Mouse (Mus musculus): ENCODE results near the gene Ect2l. TPM values are rescaled to one million over a fixed set of nuclear protein-coding genes. Genes with fewer than 3 reads are reported as not detected.

Gene Ect2l
- polyA plus RNA-seq, 1 experiment from 2014 or later = not detected

DNA sequence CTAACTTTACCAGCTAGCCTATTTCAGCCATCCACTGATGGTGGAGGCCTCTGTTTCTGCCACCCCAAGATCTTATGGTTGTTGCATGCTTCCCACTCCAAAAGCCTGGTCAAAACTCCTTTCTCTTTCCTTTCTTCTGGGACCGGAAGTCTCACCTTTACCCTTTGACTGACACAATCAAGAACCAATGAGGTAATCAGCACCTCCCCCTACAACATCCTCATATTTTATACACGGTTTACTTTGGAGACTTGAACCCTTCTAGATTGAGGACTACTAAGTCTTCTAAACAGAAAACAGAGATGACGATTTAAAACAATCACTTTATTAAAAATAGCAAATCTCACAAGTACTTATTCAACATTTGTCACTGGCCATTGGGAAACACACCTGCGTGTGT is 2.7 kb upstream of the Ect2l start:
- Histone ChIP-seq H3K4me2 (no peak overlapping the region), H3K4me3 (replicated peaks) (no peak overlapping the region), H3K4me1 (replicated peaks) (peaks cover 4% of the 10 kb centered on the region), H3K9me3 (replicated peaks) (no peaks in the 10 kb centered on the region), H3K27me3 (no peaks in the 10 kb centered on the region), H3K9ac (no peak overlapping the region), H3K36me3 (replicated peaks) (no peaks in the 10 kb centered on the region), H3K27ac (replicated peaks) (no peak overlapping the region)
- WGBS (ENCODE audit: insufficient replicate concordance) = 59% methylated on average over 4 of the region's 4 CpGs
- no peak for ATAC-seq (ENCODE audit: insufficient read depth)

DNA sequence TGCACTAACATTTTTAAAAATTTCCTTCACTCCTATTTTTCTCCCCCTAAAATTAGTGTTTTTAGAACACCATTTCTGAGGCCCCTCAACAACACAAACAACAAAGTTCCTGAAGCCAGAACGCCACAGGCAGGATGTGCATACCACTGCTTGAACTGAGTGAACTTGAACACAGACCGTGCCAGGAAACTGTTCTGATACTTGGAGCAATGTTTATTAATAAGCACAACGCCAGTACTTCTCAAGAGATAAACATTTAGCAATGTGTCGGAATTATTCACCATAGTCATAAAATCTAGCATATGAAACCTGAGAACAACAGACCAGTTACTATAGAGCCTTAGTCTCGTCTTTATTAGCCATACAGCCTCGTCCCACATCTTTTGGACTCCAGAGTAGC is 571 bp downstream of the Ect2l start:
- 53% methylated on average over 6 of the region's 6 CpGs for WGBS (ENCODE audit: insufficient replicate concordance)
- no peaks in the 10 kb centered on the region for H3K27me3 ChIP-seq
- H3K4me2 ChIP-seq = no peak overlapping the region
- no peak overlapping the region for H3K4me3 ChIP-seq (replicated peaks)
- H3K36me3 ChIP-seq (replicated peaks) = no peaks in the 10 kb centered on the region
- H3K9me3 ChIP-seq (replicated peaks) = no peaks in the 10 kb centered on the region
- no peak overlapping the region for H3K27ac ChIP-seq (replicated peaks)
- no peak for ATAC-seq (ENCODE audit: insufficient read depth)
- no peak overlapping the region for H3K9ac ChIP-seq
- H3K4me1 ChIP-seq (replicated peaks) = peaks cover 4% of the 10 kb centered on the region

DNA sequence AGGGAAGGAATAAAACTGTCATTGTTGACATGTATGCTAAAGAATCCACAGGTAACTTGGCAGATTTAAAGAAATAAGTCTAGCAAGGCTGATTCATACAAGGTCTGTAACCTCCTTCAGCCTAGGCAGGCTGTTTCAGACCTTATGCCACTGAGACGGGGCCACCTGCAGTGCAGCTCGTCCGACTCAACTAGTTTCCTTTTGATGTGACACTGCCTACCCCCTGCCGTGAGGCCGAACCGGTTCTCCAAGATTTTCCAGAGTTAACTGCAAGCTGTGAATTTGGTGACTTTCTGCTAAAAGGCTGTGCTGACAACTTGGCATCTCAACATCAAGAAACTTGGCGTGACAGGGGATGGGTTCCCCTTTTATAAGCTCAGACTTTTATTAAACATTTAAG is 6.6 kb downstream of the Ect2l start:
- Histone ChIP-seq H3K4me3 (replicated peaks) (no peak overlapping the region), H3K9ac (no peak overlapping the region), H3K36me3 (replicated peaks) (no peaks in the 10 kb centered on the region), H3K27me3 (no peaks in the 10 kb centered on the region), H3K9me3 (replicated peaks) (no peaks in the 10 kb centered on the region), H3K4me1 (replicated peaks) (no peaks in the 10 kb centered on the region), H3K4me2 (no peak overlapping the region), H3K27ac (replicated peaks) (no peak overlapping the region)
- no peak for ATAC-seq (ENCODE audit: insufficient read depth)
- WGBS (ENCODE audit: insufficient replicate concordance) = 31% methylated on average over 7 of the region's 7 CpGs

DNA sequence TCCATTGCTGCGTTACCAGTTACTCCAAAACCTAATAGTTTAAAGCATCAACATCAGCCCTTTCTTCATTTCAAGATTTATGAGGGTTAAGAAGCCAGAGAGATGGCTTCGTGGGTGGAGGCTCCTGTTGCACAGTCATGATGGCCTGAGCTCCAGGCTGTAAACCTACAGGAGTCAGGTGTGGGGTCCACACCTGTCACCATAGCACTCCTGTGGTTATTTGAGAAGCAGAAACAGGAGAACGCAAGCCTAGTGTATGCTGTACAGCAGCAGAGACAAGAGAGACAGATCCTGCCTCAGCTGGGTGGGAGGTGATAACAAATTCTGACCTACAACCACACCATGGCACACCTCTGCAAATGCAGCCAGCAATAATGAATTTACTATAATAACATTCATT is 8.3 kb downstream of the Ect2l start:
- no peaks in the 10 kb centered on the region for H3K27me3 ChIP-seq
- H3K9me3 ChIP-seq (replicated peaks) = no peaks in the 10 kb centered on the region
- no peak overlapping the region for H3K4me2 ChIP-seq
- H3K27ac ChIP-seq (replicated peaks) = no peak overlapping the region
- 61% methylated on average over 3 of the region's 3 CpGs for WGBS (ENCODE audit: insufficient replicate concordance)
- no peaks in the 10 kb centered on the region for H3K4me1 ChIP-seq (replicated peaks)
- no peak for ATAC-seq (ENCODE audit: insufficient read depth)
- no peaks in the 10 kb centered on the region for H3K36me3 ChIP-seq (replicated peaks)
- no peak overlapping the region for H3K9ac ChIP-seq
- H3K4me3 ChIP-seq (replicated peaks) = no peak overlapping the region

DNA sequence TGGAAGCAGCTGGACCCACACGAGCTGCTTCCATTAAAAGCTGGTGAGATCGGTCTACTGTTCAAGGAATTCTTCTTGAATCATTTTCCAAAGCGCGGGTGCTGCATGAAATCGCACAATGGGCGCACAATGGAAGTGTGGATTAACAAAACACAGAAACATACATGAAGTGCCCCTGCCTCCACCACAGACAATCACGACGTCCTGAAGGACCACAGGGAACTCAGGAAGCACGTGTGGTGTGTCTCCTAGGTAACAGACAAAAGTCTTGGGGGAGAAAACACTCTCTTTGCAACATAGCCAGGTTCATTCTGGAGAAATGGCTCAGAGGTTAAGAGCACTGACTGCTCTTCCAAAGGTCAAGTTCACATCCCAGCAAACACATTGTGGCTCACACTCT is 10.0 kb downstream of the Ect2l start:
- no peak overlapping the region for H3K4me2 ChIP-seq
- 64% methylated on average over 9 of the region's 9 CpGs for WGBS (ENCODE audit: insufficient replicate concordance)
- no peaks in the 10 kb centered on the region for H3K27me3 ChIP-seq
- H3K36me3 ChIP-seq (replicated peaks) = no peaks in the 10 kb centered on the region
- H3K27ac ChIP-seq (replicated peaks) = no peak overlapping the region
- H3K9me3 ChIP-seq (replicated peaks) = no peaks in the 10 kb centered on the region
- H3K4me3 ChIP-seq (replicated peaks) = no peak overlapping the region
- H3K4me1 ChIP-seq (replicated peaks) = 0 out of 2 replicates have a peak, but pooled peaks cover 4% of the 10 kb centered on the region
- no peak overlapping the region for H3K9ac ChIP-seq
- ATAC-seq (ENCODE audit: insufficient read depth) = no peak

DNA sequence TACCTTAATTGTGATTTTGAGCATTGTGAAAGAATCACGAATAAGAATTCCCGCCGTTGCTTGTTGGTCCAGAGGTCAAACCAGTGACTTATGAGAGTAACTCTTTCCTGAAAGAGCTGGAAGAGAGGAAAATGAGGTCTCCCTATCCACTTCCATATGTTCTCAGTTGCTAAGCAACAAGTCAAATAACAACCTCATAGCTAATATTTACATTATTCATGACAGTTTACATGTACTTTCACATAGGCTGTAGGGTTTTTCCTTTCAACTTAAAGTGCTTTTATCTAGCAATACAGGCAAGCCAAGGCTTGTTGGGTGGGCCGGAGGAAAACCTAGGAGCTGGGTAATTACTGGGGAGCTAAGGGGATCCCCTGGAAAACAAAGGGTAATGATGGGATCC is 10.8 kb downstream of the Ect2l start:
- WGBS (ENCODE audit: insufficient replicate concordance) = 68% methylated on average over 4 of the region's 4 CpGs
- Histone ChIP-seq H3K36me3 (replicated peaks) (no peaks in the 10 kb centered on the region), H3K27ac (replicated peaks) (no peak overlapping the region)

DNA sequence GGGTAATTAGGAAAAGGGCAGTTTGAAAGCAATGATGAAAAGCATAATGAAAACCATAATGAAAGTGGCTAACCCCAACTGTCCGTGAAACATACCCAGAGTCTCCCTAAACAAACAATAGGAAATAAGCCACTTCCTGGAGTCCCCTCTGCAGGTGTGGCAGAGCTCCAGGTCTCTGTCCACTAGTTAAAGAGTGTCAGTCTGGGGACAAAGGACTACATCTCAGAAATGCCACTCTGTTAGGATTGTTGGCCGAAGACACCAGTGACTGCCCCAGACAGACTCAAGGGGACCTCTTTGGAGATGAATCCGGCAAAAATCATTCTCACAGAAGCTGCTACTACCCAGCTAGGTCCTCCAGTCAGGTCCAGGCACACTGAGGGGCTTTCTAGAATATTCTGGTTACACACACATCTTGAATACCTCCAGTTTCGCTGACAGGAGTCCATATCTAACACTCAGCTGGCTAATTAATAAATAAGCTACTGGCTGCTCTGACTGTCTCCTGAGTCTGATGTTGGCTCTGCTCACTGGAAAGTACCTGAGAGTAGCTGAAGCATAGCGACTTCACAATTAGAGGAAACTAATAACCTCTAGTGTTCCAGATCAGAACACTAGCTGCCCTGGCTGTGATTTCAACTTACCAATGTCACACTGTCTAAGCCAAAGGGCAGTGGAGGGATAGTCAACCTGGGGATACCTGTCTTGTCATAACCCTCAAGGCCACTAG is 12.2 kb downstream of the Ect2l start:
- no peak overlapping the region for H3K27ac ChIP-seq (replicated peaks)
- H3K4me2 ChIP-seq = no peak overlapping the region
- no peak overlapping the region for H3K4me3 ChIP-seq (replicated peaks)
- no peaks in the 10 kb centered on the region for H3K36me3 ChIP-seq (replicated peaks)
- no peaks in the 10 kb centered on the region for H3K27me3 ChIP-seq
- H3K9me3 ChIP-seq (replicated peaks) = no peaks in the 10 kb centered on the region
- ATAC-seq (ENCODE audit: insufficient read depth) = no peak
- 60% methylated on average over 5 of the region's 5 CpGs for WGBS (ENCODE audit: insufficient replicate concordance)
- 0 out of 2 replicates have a peak, but pooled peaks cover 4% of the 10 kb centered on the region for H3K4me1 ChIP-seq (replicated peaks)
- H3K9ac ChIP-seq = no peak overlapping the region

More for the DNA sequence above, 10.8 kb downstream of the Ect2l start:
- H3K9me3 ChIP-seq (replicated peaks) = no peaks in the 10 kb centered on the region
- H3K27me3 ChIP-seq = no peaks in the 10 kb centered on the region
- no peak overlapping the region for H3K4me2 ChIP-seq
- 0 out of 2 replicates have a peak, but pooled peaks cover 4% of the 10 kb centered on the region for H3K4me1 ChIP-seq (replicated peaks)
- H3K4me3 ChIP-seq (replicated peaks) = no peak overlapping the region
- no peak for ATAC-seq (ENCODE audit: insufficient read depth)
- H3K9ac ChIP-seq = no peak overlapping the region

DNA sequence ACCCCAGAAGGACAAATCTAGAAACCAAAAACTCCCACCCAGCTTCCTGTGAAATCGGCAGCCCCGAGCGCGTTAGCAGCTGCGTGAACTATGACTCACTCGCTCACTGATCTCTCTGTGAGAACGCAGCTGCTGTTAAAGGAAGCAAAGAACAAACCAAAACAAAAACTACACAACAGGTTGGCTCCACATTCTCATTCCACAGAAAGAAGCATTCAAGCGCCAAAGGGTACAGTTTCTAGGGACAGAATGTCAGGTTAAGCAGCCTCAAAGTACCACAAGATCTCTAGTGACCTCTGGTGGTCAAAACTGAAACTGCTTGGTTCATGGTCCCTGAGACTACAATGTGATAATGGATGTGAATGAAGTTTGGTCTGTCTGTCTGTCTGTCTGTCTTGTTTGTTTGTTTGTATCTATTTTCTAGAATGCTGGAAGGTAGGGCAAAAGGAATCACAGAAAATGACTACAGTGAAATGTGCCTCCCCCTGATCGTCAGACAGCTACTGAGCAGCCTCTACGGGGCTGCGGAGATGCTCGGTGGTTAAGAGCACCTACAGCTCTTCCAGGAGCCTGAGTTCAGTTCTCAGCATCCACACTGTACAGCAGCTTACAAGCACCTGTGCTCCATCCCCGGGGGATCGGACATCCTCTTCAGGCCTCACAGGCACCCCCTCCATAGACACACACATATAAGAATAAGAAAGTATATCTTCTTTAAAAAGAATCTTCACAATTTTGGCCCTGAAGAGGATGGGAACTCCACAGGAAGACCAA is 13.3 kb downstream of the Ect2l start:
- ATAC-seq (ENCODE audit: insufficient read depth) = no peak
- Histone ChIP-seq H3K27ac (replicated peaks) (no peak overlapping the region), H3K27me3 (no peaks in the 10 kb centered on the region), H3K9ac (no peak overlapping the region; the same call in 1 of the 2 replicates), H3K4me1 (replicated peaks) (0 out of 2 replicates have a peak, but pooled peaks cover 4% of the 10 kb centered on the region), H3K36me3 (replicated peaks) (no peaks in the 10 kb centered on the region), H3K4me3 (replicated peaks) (peak overlapping the region; percentile 31), H3K4me2 (peak overlapping the region; percentile 61), H3K9me3 (replicated peaks) (no peaks in the 10 kb centered on the region)
- WGBS (ENCODE audit: insufficient replicate concordance) = 31% methylated on average over 14 of the region's 14 CpGs

DNA sequence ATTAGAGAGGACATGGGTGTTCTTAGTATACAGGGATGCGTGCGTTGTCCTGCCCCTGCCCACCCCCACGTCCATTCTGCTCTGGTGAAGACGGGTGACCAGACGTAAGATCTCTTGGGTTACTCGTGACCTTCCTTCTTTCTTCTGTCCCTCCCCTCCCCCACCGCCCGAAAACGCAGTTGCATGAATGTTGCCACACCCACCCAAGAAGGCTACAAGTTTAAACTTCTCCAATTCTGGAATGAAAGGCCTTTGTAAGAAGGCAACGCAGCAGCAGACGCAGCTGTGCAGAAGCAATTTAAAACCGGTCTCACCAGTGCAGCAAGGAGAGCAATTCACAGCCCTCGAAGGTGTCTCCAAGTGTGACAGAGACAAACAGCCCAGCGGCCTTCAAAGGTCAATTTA is 16.0 kb downstream of the Ect2l start:
- ATAC-seq (ENCODE audit: insufficient read depth) = no peak
- 46% methylated on average over 14 of the region's 14 CpGs for WGBS (ENCODE audit: insufficient replicate concordance)
- Histone ChIP-seq H3K9me3 (replicated peaks) (no peaks in the 10 kb centered on the region), H3K36me3 (replicated peaks) (no peaks in the 10 kb centered on the region), H3K4me3 (replicated peaks) (no peak overlapping the region), H3K4me2 (peak overlapping the region; percentile 10; the same call in 1 of the 2 replicates), H3K27me3 (no peaks in the 10 kb centered on the region), H3K4me1 (replicated peaks) (0 out of 2 replicates have a peak, but pooled peaks cover 4% of the 10 kb centered on the region), H3K9ac (no peak overlapping the region), H3K27ac (replicated peaks) (no peak overlapping the region)

DNA sequence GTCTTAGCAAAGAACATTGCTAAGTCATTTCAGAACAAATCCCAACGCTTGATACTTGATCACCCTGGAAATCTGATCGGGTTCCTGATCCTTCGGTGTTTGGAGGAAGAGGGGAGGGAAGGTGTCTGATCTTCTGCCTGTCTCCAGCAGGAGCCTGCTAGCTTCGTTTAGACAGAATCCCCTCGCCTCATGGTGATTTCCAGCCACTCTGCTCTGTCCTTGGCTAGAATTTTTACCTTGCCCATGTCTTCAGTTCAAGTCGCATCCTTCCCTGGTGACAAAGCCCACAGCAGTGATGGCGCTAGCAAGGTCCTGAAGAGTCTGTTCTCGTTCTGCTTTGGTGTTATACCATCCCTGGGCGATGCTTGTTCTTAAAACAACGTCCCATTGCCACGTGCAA is 16.5 kb downstream of the Ect2l start:
- Histone ChIP-seq H3K27ac (replicated peaks) (no peak overlapping the region), H3K9me3 (replicated peaks) (no peaks in the 10 kb centered on the region), H3K4me1 (replicated peaks) (0 out of 2 replicates have a peak, but pooled peaks cover 4% of the 10 kb centered on the region), H3K9ac (no peak overlapping the region), H3K4me2 (no peak overlapping the region), H3K4me3 (replicated peaks) (no peak overlapping the region), H3K36me3 (replicated peaks) (no peaks in the 10 kb centered on the region), H3K27me3 (no peaks in the 10 kb centered on the region)
- WGBS (ENCODE audit: insufficient replicate concordance) = 67% methylated on average over 11 of the region's 11 CpGs
- ATAC-seq (ENCODE audit: insufficient read depth) = no peak

DNA sequence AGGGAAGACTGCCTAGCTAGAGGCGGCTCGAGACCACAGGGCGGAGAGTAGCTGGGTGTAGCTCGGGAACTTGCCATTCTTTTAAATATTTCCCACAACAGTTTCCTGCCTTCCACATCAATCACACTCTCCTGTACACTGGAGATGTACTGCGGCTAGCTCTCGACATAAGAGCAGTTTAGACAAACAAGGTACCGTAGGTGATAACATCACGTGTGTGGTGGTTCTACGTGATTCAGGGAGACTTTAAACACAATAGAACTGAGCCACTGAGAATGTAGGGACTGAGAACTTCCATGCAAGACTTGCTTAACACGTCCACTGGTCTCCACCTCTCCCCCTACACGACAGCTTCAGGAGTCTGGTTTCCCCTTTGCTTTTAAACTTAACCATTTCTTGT is 17.5 kb downstream of the Ect2l start:
- no peak overlapping the region for H3K9ac ChIP-seq
- ATAC-seq (ENCODE audit: insufficient read depth) = no peak
- no peak overlapping the region for H3K4me2 ChIP-seq
- WGBS (ENCODE audit: insufficient replicate concordance) = 31% methylated on average over 11 of the region's 11 CpGs
- no peak overlapping the region for H3K27ac ChIP-seq (replicated peaks)
- H3K27me3 ChIP-seq = no peaks in the 10 kb centered on the region
- 0 out of 2 replicates have a peak, but pooled peaks cover 4% of the 10 kb centered on the region for H3K4me1 ChIP-seq (replicated peaks)
- H3K4me3 ChIP-seq (replicated peaks) = no peak overlapping the region
- no peaks in the 10 kb centered on the region for H3K36me3 ChIP-seq (replicated peaks)
- no peaks in the 10 kb centered on the region for H3K9me3 ChIP-seq (replicated peaks)

Data from liver, embryonic 15.5 days (tissue).